Mouse (Mus musculus) embryo, embryonic 10 days (tissue): ENCODE data around the gene Eci1.

Experiments
- DNase-seq: peaks from one replicate; pipeline ENCODE4 v3.0.0-alpha.2; 2015; ENCODE audit warnings: low spot score

The Eci1 gene

GRCm38 (mm10) chr17:24473612-24474275 lies 47.3 kb downstream of the Eci1 start, which contains the start of gene Bricd5:
TSS of gene Bricd5 (plus strand) at chr17:24473884.
- no peak for DNase-seq

DNA sequence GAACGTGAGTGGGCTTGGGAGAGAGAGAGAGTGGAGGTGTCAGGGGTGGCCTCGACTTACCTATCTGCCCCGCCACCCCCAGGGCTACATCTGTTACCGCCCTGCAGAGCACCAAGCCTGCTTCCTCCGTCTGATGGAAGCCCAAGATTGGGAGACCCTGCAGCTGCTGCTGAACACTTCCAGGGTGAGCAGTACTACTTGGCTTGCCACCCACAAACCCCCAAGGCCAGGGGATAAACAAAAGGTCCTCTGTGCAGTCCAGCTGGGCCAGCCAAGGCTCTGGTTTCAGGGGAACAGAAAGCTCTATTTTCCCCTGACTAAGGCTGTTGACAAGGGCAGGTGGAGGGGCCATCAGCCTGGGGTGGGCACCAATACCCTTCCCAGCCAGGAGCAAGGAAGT lies 48.1 kb downstream of the Eci1 start:
- DNase-seq, result no peak

DNA sequence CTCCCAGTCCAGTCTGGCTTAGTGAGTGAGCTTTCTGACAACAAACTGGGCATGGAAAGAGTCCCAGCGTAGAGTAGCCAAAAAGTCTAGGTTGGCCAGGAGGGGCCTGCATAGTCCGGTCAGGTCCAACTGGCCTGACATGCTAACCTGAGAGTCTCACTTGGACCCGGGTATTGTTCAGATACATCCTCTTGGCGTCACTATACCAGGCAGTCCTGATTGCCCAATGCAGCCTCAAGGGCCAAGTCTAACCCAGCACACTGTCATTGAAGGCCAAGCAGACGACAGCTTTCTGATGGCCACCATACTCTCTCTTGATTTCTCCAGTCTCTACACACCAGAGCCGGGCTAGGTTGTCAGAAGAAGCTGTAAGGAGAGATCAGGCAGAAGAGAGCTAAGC lies 49.1 kb downstream of the Eci1 start:
- DNase-seq, result no peak

DNA sequence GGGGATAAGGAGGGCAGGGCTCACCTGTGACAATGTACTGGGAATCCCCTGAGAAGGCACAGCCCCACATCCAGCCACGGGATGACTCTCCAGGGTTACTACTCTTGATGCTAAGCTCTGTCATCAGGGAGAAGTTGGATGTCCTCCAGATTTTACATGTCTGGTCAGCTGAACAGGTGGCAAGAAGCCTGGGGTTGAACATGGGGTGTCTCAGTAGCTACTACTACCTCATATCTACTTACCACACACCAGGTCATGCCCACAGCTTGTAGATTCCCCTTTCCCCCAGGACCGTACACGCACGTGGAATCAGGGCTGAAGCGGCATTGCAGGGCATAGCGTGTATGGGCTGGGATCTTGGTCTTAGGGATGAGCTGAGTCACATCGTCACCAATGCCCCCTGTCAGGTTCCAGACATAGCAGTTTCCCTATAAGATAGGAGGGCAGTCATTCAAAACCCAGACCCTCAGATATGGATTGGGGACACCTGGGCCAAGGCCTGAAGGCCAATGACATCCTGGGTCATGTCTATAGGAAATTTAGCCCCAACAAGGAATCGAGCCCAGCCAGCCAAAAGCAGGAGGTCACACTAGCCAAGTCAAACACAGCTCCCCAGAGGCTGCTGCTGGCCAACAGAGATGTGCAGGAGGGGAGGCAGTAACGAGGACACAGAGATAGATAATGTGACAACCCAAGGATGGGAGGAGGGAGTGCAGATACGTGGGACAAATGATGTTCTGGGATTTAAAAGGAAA lies 49.8 kb downstream of the Eci1 start:
- no peak for DNase-seq

DNA sequence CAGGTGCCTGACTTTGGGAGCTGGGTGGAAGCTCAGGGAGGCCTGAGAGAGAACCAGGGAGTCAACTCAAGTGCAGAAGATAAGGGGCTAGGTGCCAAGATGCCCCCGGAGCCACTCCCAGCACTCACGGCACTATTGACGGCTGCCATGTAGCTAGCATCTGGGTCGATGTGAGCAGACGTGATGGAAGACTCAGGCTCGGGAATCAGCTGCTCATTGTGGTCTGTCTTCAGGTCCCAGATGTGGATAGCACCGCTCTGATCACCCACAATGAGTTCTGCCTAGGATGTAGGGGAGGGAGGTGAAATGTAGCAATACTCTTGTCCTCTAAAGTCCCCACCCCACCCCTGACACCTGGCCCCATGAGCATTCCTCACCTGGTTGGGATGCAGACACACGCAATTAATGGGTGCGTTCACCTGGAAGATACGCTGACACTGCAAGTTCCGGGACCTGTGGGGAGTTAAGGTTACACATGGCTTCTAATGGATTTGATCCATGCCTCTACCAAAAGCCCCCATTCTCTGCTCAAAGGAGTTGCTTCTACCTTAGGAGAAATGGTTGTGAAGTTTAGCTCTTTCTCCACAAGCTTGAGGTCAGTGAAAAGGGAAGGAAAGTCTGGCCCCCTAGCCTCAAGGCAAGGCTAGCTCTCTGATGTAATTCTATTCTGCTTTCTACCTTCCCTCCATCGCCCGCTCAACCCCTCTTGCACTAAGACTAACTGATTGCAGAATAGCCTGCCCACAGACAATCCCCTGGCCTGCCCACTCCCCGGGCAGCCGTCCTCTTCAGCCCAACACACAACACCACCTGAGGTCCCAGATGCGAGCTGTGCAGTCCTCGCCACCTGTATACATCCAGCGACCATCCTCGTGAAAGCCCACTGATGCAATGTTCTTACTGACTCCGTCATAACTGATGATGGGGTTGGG lies 50.9 kb downstream of the Eci1 start:
- no peak for DNase-seq

GRCm38 (mm10) chr17:24477985-24478600 lies 51.7 kb downstream of the Eci1 start:
- no peak for DNase-seq

GRCm38 (mm10) chr17:24478663-24479380 lies 52.4 kb downstream of the Eci1 start, which contains the start of gene Mlst8:
TSS of gene Mlst8 (minus strand) at chr17:24479078.
- DNase-seq, result peak; percentile 99

DNA sequence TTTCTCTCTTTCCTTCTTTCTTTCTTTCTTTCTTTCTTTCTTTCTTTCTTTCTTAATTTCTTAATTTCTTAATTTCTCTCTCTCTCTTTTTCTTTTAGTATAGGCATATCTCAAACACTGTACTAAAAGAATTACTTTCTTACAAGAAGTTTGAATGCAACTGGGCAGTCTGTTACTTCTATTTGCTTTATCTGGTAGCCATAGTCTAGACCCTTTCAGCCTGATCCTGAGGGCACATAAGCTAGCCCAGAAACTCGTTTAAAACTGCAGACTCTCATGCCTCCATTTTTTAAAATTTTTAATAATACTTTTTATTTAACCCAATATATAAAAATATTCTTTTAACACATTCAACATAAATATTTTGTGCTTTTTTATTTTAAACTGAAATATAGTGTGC lies 53.0 kb downstream of the Eci1 start:
- no peak for DNase-seq

DNA sequence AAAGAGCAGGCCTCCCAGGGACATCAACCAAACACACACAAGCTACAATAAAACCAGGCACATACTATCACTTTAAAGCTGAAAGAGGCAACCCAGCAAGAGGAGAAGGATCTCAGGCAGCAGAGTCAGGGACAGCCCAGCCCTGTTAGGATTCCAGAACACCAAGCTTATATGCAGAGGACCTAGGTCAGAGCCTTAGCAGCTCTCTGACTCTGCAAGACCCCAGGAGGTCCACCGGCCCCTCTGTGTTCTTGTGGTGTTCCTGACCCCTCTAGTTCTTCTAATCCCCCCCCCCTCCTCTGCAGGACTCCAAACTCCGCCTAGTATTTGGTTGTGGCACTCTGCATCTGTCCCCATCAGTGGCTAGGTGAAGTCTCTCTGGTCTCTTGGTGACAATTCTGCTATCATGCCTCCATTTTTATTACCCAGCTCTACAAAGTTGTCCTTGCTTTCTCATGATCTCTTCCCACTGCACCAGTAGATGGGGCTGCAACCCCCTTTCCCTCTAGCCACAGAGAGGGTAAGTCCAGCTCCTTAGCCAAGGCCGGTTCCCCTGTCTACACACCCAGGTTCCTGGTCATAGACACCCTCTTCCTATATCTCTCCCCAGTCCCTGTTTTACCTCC lies 53.9 kb downstream of the Eci1 start:
- DNase-seq, result peak; percentile 59

DNA sequence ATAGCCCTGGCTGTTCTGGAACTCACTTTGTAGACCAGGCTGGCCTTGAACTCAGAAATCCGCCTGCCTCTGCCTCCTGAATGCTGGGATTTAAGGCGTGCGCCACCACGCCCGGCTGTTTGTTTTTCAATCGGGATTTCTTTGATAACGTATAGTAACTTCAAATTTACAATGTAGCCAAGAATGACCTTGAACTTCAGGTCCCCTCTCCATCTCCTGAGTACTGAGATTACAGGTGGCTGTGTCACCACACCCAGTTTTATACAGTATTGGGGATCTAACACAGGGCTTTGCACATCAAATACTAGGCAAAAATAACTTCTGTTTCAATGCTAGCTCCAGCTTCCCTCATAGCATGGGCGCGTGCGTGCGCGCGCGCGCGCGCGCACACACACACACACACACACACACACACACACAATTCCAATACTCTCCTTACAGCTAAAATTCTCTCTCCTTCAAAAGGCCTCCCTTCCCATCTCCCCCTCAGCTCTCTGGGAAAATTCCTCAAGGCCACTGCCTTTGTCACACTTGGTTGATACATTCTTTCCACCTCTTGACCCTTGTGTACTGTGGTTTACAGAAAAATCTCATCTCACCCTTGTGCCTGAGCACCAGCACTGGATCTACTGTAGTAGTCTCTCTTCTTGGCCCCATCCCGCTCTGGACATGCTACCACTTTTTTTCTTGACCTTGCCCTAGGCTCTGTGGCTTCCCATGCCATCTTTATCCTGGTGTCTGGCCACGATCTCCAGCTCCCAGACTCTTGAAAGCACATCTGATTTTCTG lies 54.8 kb downstream of the Eci1 start:
- DNase-seq, result no peak

DNA sequence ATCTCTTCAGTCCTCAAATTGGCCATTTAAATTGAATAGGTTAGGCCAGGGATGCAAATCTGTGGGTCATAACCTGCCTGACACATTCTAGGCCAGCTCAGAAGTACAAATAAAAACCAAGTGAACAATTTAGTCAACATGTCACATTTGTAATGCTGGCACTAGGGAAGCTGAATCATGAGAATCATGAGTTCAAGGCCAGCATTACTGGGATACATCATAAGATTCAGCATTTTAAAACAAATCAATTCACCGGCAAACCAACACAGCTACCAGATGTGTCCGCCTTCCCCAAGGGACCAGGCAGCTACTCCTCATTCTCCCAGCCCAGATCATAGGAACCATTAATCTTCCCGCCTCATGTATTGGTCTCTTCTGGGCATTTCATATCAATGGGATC lies 57.1 kb downstream of the Eci1 start:
- no peak for DNase-seq

DNA sequence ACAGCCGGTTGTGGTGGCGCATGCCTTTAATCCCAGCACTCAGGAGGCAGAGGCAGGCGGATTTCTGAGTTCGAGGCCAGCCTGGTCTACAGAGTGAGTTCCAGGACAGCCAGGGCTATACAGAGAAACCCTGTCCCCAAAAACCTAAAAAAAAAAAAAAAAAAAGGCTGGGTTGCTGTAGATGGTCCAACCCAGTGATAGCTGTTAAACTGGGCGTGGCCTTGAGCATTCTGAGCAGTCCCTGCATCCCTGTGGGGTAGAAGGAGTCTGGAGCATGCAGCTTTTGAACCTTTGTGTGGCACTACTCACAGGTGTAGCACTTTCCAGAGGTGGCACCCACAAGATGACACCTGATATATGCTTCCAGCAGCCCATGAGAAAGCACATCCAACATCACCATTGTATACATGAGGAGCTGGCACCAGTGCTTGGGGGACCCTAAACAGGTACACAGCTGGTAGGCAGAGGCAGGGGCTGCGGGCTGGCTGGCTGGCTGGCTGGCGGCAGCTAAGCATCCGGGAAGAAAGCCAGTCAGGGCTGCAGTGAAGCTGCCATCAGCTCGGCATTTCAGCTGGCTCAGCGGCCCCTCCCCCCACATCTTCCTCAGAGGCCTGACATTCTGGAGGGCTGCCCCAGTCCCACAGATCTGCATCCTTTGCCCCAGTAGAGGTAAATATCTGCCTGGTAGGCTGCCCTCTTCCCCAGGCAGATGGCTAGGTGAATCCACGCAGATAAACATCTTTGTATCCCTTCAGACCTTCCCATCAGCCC lies 58.8 kb downstream of the Eci1 start:
- DNase-seq, result peak; percentile 52

DNA sequence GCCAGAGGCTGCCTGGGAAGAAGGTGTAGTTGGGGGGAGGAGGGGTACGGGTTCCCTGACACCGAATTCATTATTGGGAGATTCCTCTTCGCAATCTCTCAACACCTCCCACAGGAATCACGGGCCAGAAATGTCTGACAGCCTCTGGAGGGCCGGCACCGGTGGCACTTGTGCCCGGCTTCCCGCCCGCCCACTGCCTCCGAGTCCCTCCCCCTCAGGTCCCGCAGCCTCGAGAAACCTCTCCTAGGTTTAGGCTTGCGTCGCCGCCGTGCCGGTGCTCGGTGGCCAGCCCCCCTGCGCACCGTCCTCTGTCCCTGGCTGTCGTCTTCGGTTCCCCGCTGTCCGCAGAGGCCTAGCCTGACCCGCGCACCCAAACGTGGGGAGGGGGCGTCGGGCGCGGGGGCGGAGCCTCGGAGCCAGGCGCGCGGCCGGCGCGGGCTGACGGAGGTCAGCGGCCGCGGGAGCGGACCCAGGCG lies 61.8 kb downstream of the Eci1 start, which contains the start of gene Caskin1:
Caskin1 (plus strand) TSS at position 416 of the 476 bp plus-strand sequence.
- peak; percentile 49 for DNase-seq

- peak; percentile 51 for DNase-seq
Measured at GRCm38 (mm10) chr17:24488662-24489264, 62.3 kb downstream of the Eci1 start.
